Mouse (Mus musculus): ENCODE results near the gene Olfr1218.

DNA sequence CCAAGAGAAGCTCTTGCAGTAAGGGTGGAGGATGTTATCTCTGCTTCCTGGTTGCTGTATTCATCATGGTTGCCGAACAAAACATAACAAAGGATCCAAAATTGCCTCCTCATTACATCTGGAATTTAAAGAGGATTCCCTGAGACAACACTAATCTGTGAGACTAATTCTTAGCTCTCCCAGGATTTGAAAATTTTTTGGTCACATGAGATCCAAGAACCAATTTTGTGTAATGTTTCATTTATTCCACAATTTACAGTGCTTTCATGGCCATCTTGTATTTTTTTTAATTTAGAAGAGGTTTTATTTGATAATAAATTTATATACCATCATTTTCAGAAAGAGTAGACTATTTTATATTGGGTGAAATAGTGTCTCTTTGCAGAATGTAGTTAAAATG, 22.4 kb upstream of the Olfr1218 start, which contains the start of gene Olfr1219:
- TF ChIP-seq CTCF (IDR thresholded peaks at IDR 0.05; ENCODE audit: borderline replicate concordance, control insufficient read depth, extremely low read depth, insufficient read depth, low read length, poor library complexity) (no peak), POLR2A (IDR thresholded peaks at IDR 0.05; ENCODE audit: control insufficient read depth, extremely low read depth, insufficient read depth, low read length, poor library complexity) (no peak)

Data from thymus, adult 2 months (tissue).